Mouse (Mus musculus) heart, adult 2 months (tissue): ENCODE measurements around the gene F3.

Source experiments
- CTCF ChIP-seq: fragments of 200-600 bp; IDR thresholded peaks from 2 replicates; pipeline ENCODE4 v1.8.1; 2022; ENCODE audit warnings: antibody characterized with exemption, mild to moderate bottlenecking, moderate library complexity
- EP300 ChIP-seq: fragments of 200-500 bp; IDR thresholded peaks from 2 replicates; pipeline ENCODE4 v1.6.1; 2011; ENCODE audit warnings: low read depth, low read length, control low read depth; ENCODE audit not compliant: insufficient read depth
- POLR2A ChIP-seq: fragments of 200-500 bp; IDR thresholded peaks from 2 replicates; pipeline ENCODE4 v1.6.1; 2011; ENCODE audit warnings: mild to moderate bottlenecking, low read depth, low read length, control low read depth; ENCODE audit not compliant: insufficient read depth

- TF ChIP-seq POLR2A (no peak), CTCF (no peak), EP300 (no peak)
Measured at GRCm38 (mm10) chr3:121684552-121684951, 38.8 kb upstream of the F3 start.
